Mouse (Mus musculus) stomach, postnatal 0 days (tissue): Measurements from ENCODE around the gene Sdc3. TPM values are rescaled to one million over a fixed set of nuclear protein-coding genes. Genes with fewer than 3 reads are reported as not detected.

Source experiments
- ATAC-seq: fragments of 200-750 bp; cut with Nextera tagmentation; 2 replicates; pipeline ENCODE4 v1.8.0; 2017; ENCODE audit not compliant: low FRiP score, low TSS enrichment
- DNase-seq: peaks from one replicate; pipeline ENCODE4 v3.0.0-alpha.2; 2016; ENCODE audit warnings: low spot score
- H3K27ac ChIP-seq: fragments of 300-500 bp; sonication (generic); replicated peaks from 2 replicates; pipeline ENCODE4 v1.5.1; 2014; ENCODE audit warnings: mild to moderate bottlenecking, control low read depth
- H3K27me3 ChIP-seq: fragments of 300-500 bp; sonication (generic); 2 replicates; pipeline ENCODE4 v1.6.1; 2014; ENCODE audit warnings: low read length; ENCODE audit not compliant: control insufficient read depth, insufficient read depth
- H3K36me3 ChIP-seq: fragments of 300-500 bp; sonication (generic); 2 replicates; pipeline ENCODE4 v1.6.1; 2014; ENCODE audit warnings: low read length, mixed read lengths; ENCODE audit not compliant: control insufficient read depth, insufficient read depth
- H3K4me1 ChIP-seq: fragments of 300-500 bp; sonication (generic); replicated peaks from 2 replicates; pipeline ENCODE4 v1.6.1; 2014; ENCODE audit warnings: antibody characterized with exemption; ENCODE audit not compliant: control insufficient read depth, insufficient read depth
- H3K4me2 ChIP-seq: fragments of 300-500 bp; sonication (generic); replicated peaks from 2 replicates; pipeline ENCODE4 v1.6.1; 2014; ENCODE audit warnings: low read depth, mild to moderate bottlenecking, control low read depth, moderate library complexity
- H3K4me3 ChIP-seq: fragments of 300-500 bp; sonication (generic); 2 replicates; pipeline ENCODE4 v1.5.1; 2014; ENCODE audit warnings: low read depth, low read length, control low read depth
- H3K9ac ChIP-seq: fragments of 300-500 bp; sonication (generic); 2 replicates; pipeline ENCODE4 v1.6.1; 2014; ENCODE audit warnings: mild to moderate bottlenecking, low read length, control low read depth, mixed read lengths
- H3K9me3 ChIP-seq: fragments of 300-500 bp; sonication (generic); 2 replicates; pipeline ENCODE4 v1.6.1; 2016; ENCODE audit warnings: low read length; ENCODE audit not compliant: control insufficient read depth
- CTCF ChIP-seq: IDR thresholded peaks from 2 replicates; pipeline ENCODE4 v1.5.1; 2016; ENCODE audit warnings: antibody characterized with exemption, low read depth, mild to moderate bottlenecking, moderate library complexity
- EP300 ChIP-seq: optimal IDR thresholded peaks from 2 replicates; pipeline ENCODE3; 2016; ENCODE audit warnings: antibody characterized with exemption
- WGBS: fragments of 180-500 bp; shearing (Covaris S2); extraction: QIAGEN DNeasy Blood & Tissue Kit; methylation state at CpG from one replicate; pipeline ENCODE4 v1.1.7; 2014; 5-methylcytosine and 5-hydroxymethylcytosine counted together
- polyA plus RNA-seq: library from polyadenylated mRNA; unstranded; fragments of >200 nt; fragmentation: Nextera tagmentation; extraction: Ambion mirVana; gene quantifications from 2 replicates; pipeline ENCODE4 v1.2.1, GENCODE M21; 2015

Gene Sdc3
- polyA plus RNA-seq, 1 experiment from 2014 or later: 11.0 TPM

GRCm38 (mm10) chr4:130766926-130767325 lies 25.4 kb upstream of the Sdc3 start:
- no peak overlapping the region for H3K27ac ChIP-seq
- no peak for DNase-seq
- 91% methylated on average over 4 of the region's 4 CpGs for WGBS
- H3K4me2 ChIP-seq: no peak overlapping the region
- no peak for ATAC-seq
- H3K4me3 ChIP-seq: no peak overlapping the region
- H3K27me3 ChIP-seq: no peaks in the 10 kb centered on the region
- no peak for TF ChIP-seq CTCF
- TF ChIP-seq EP300: no peak
- peaks cover 36% of the 10 kb centered on the region for H3K36me3 ChIP-seq
- H3K9ac ChIP-seq: no peak overlapping the region
- H3K9me3 ChIP-seq: no peaks in the 10 kb centered on the region
- no peaks in the 10 kb centered on the region for H3K4me1 ChIP-seq

- Histone ChIP-seq H3K9me3 (no peaks in the 10 kb centered on the region), H3K36me3 (peaks cover 36% of the 10 kb centered on the region), H3K9ac (no peak overlapping the region), H3K4me2 (no peak overlapping the region), H3K27ac (no peak overlapping the region), H3K4me1 (0 out of 2 replicates have a peak, but pooled peaks cover 2% of the 10 kb centered on the region), H3K27me3 (no peaks in the 10 kb centered on the region), H3K4me3 (no peak overlapping the region)
- ATAC-seq (no peak), DNase-seq (no peak)
- 78% methylated on average over 4 of the region's 4 CpGs for WGBS
- no peak for TF ChIP-seq CTCF
- TF ChIP-seq EP300: no peak
Measured at GRCm38 (mm10) chr4:130773899-130774298, 18.4 kb upstream of the Sdc3 start.

DNA sequence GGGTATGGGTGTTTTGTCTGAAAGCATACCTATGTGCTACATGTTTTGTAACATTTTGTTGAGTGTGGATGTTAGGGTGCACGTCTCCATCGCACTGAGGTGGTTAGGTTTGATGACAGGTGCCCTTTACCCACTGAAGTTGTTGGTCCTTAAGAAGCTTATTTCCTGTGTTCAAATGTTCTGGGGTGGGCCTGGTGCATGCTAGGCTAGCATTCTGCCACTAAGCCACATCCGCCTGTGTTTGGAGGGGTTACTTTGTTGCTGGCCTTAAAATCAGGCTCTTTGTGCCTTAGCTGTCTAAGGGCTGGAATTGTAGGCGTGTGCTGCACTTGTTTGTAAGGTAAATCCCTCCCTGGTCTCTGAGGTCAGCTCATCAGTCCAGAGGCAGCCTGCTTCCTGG lies 17.5 kb upstream of the Sdc3 start:
- Histone ChIP-seq H3K4me3 (no peak overlapping the region), H3K4me2 (no peak overlapping the region), H3K27me3 (no peaks in the 10 kb centered on the region), H3K27ac (no peak overlapping the region), H3K9me3 (no peaks in the 10 kb centered on the region), H3K9ac (no peak overlapping the region), H3K4me1 (0 out of 2 replicates have a peak, but pooled peaks cover 2% of the 10 kb centered on the region), H3K36me3 (peaks cover 34% of the 10 kb centered on the region)
- TF ChIP-seq EP300 (no peak), CTCF (no peak)
- ATAC-seq: no peak
- 84% methylated on average over 4 of the region's 4 CpGs for WGBS
- no peak for DNase-seq

DNA sequence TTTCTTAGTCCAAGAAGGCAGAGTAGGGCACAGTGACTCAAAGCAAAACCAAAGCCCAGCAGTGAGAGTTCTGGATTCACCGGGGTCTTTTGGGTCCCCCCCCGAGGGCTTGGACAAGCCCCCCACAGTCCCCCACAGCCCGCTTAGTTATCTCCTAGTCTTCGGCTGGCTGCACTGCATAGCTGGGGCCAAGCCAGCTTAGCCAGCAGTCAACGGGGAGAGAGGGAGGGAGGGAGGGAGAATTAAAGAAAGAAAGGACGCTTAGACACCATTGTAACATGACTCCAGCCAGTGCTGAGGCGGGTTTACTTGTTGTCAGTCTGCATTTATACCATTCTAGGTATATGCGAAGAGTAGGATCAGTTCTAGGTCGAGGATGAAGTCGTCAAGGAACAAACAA lies 14.7 kb upstream of the Sdc3 start:
- 43% methylated on average over 10 of the region's 10 CpGs for WGBS
- peak overlapping the region; percentile 45; the same call in 1 of the 2 replicates for H3K27ac ChIP-seq
- TF ChIP-seq EP300 (no peak), CTCF (no peak)
- 0 out of 2 replicates have a peak, but pooled peaks cover 2% of the 10 kb centered on the region for H3K4me1 ChIP-seq
- H3K27me3 ChIP-seq: no peaks in the 10 kb centered on the region
- H3K9ac ChIP-seq: no peak overlapping the region
- H3K36me3 ChIP-seq: peaks cover 27% of the 10 kb centered on the region
- ATAC-seq (no peak), DNase-seq (no peak)
- H3K4me3 ChIP-seq: no peak overlapping the region
- H3K4me2 ChIP-seq: no peak overlapping the region
- no peaks in the 10 kb centered on the region for H3K9me3 ChIP-seq

DNA sequence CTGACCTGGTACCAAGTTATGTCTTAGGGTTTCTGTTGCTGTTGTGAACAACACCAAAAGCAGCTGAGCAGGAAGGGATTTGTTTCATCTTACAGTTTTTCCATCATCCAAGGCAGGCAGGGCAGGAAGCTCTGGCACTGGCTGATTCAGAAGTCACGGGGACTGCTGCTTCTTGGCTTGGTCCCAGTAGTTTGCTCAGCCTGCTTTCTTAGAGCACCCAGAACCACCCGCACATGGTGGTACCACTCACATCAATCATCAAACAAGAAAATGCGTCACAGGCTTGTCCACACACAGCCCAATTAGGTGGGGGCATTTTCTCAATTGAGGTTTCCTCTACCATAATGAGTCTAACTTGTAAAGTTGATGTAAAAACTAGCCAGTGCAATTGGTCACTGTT lies 13.3 kb upstream of the Sdc3 start:
- ATAC-seq: peak; percentile 33; the same call in 1 of the 2 replicates
- peak; percentile 32 for DNase-seq

GRCm38 (mm10) chr4:130782492-130782891 lies 9.8 kb upstream of the Sdc3 start:
- DNase-seq: no peak
- Histone ChIP-seq H3K36me3 (peaks cover 10% of the 10 kb centered on the region), H3K4me2 (no peak overlapping the region), H3K27ac (no peak overlapping the region), H3K9me3 (no peaks in the 10 kb centered on the region), H3K27me3 (no peaks in the 10 kb centered on the region), H3K4me1 (no peaks in the 10 kb centered on the region), H3K4me3 (no peak overlapping the region), H3K9ac (no peak overlapping the region)
- no peak for ATAC-seq
- WGBS: 81% methylated on average over 2 of the region's 2 CpGs
- TF ChIP-seq EP300 (no peak), CTCF (no peak)

More for the DNA sequence above, 13.3 kb upstream of the Sdc3 start:
- no peak overlapping the region for H3K9ac ChIP-seq
- 0 out of 2 replicates have a peak, but pooled peaks cover 2% of the 10 kb centered on the region for H3K4me1 ChIP-seq
- no peak overlapping the region for H3K4me3 ChIP-seq
- no peaks in the 10 kb centered on the region for H3K27me3 ChIP-seq
- H3K36me3 ChIP-seq: peaks cover 17% of the 10 kb centered on the region
- H3K4me2 ChIP-seq: no peak overlapping the region
- H3K9me3 ChIP-seq: no peaks in the 10 kb centered on the region
- TF ChIP-seq EP300 (no peak), CTCF (no peak)
- 40% methylated on average over 3 of the region's 3 CpGs for WGBS
- H3K27ac ChIP-seq: no peak overlapping the region
